ENCODE assay signal across 8 mouse cellular contexts in genomic region chr4:49522576-49522975, GRCm38 (mm10). TPM values are rescaled to one million over a fixed set of nuclear protein-coding genes. Genes with fewer than 3 reads are reported as not detected.
A peak's percentile ranks its signal among the peaks of the same experiment; 100 is the strongest.
DNase-seq lines count a peak whose midpoint lies in the region; ATAC-seq and TF ChIP-seq lines count a peak whose summit lies in the region.

No protein-coding gene starts in this region.

- TF ChIP-seq POLR2A in brain, embryonic 14.5 days (IDR thresholded peaks at IDR 0.05; ENCODE audit: borderline replicate concordance, extremely low read depth, insufficient read depth, insufficient read length, poor library complexity, severe bottlenecking) = no peak

- H3K4me2 ChIP-seq in midbrain, embryonic 13.5 days (replicated peaks) = peak overlapping the region; percentile 68

- no peaks in the 10 kb centered on the region for H3K9me3 ChIP-seq in midbrain, embryonic 13.5 days

- no peak for TF ChIP-seq CTCF in brain, embryonic 14.5 days (IDR thresholded peaks at IDR 0.05; ENCODE audit: borderline replicate concordance, extremely low read depth, insufficient read depth, insufficient read length)

- H3K4me1 ChIP-seq in midbrain, embryonic 13.5 days (replicated peaks) = peaks cover 32% of the 10 kb centered on the region

- no peaks in the 10 kb centered on the region for H3K27me3 ChIP-seq in midbrain, embryonic 13.5 days

- 0 out of 2 replicates have a peak overlapping the region, but pooled peaks have one; percentile 67 for H3K4me3 ChIP-seq in midbrain, embryonic 13.5 days (replicated peaks)

- H3K36me3 ChIP-seq in midbrain, embryonic 13.5 days = peaks cover 32% of the 10 kb centered on the region

- DNase-seq in gastrocnemius, postnatal 10 days = peak; percentile 18
- DNase-seq in gastrocnemius, adult 8-10 months (ENCODE audit: low spot score in 2 of 2) = no peak
- peak; percentile 64 for DNase-seq in brain, embryonic 14.5 days (ENCODE audit: low read depth)
- DNase-seq in frontal cortex, postnatal 10 days (ENCODE audit: low spot score in 2 of 2) = peak; percentile 56 to 68
- DNase-seq in layer of hippocampus, adult 11-12 months (ENCODE audit: low spot score) = peak; percentile 80
- DNase-seq in thymus, postnatal 0 days (ENCODE audit: low spot score) = no peak

- H3K27ac ChIP-seq in midbrain, embryonic 13.5 days = no peak overlapping the region

- no peak for ATAC-seq in midbrain, embryonic 13.5 days
- no peak for ATAC-seq in granulocyte monocyte progenitor cell, adult 5-6 weeks (replicated peaks; ENCODE audit: poor library complexity, severe bottlenecking)

- 83% methylated on average over 9 of the region's 9 CpGs for WGBS in midbrain, embryonic 13.5 days

- H3K9ac ChIP-seq in midbrain, embryonic 13.5 days (replicated peaks) = no peak overlapping the region

RNA-seq across cellular contexts. Expression of gene Zfp189, which starts 1.6 kb away (rescaled TPM):
- total RNA-seq in gastrocnemius, postnatal 10 days (2021) = 1 to 10 TPM; 3.4 to 3.6 TPM
- 1 to 10 TPM; 2.8 to 4.0 (median 3.2) TPM for total RNA-seq in gastrocnemius, adult 8-10 months (2022)
- polyA plus RNA-seq in brain, embryonic 14.5 days (2012; rRNA removed) = 5.8 and 7.2 TPM in 2 replicates
- 15.1 and 15.2 TPM in 2 replicates for polyA plus RNA-seq in midbrain, embryonic 13.5 days (2015; fragmentation: Nextera tagmentation; extraction: Ambion mirVana)
- 5.7 and 5.9 TPM in 2 replicates for polyA plus RNA-seq in thymus, postnatal 0 days (2015; fragmentation: Nextera tagmentation; extraction: Ambion mirVana)
- 1.9 and 2.8 TPM in 2 replicates for total RNA-seq in granulocyte monocyte progenitor cell, adult 5-6 weeks (2014; fragmentation: Nextera tagmentation)
- 6.2 and 6.7 TPM in 2 replicates for total RNA-seq in granulocyte monocyte progenitor cell, adult 5-6 weeks (2017)

RNA-seq across cellular contexts. Expression of gene Mrpl50, which starts 1.7 kb away (rescaled TPM):
- 10 to 100 TPM; 32.1 to 33.7 TPM for total RNA-seq in gastrocnemius, postnatal 10 days (2021)
- total RNA-seq in gastrocnemius, adult 8-10 months (2022) = 10 to 100 TPM; 27.9 to 31.9 (median 31.3) TPM
- 17.6 and 24.3 TPM in 2 replicates for polyA plus RNA-seq in brain, embryonic 14.5 days (2012; rRNA removed)
- 78.1 and 82.5 TPM in 2 replicates for polyA plus RNA-seq in midbrain, embryonic 13.5 days (2015; fragmentation: Nextera tagmentation; extraction: Ambion mirVana)
- polyA plus RNA-seq in thymus, postnatal 0 days (2015; fragmentation: Nextera tagmentation; extraction: Ambion mirVana) = 48.8 and 49.7 TPM in 2 replicates
- 34.6 and 40.5 TPM in 2 replicates for total RNA-seq in granulocyte monocyte progenitor cell, adult 5-6 weeks (2014; fragmentation: Nextera tagmentation)
- 38.7 and 39.9 TPM in 2 replicates for total RNA-seq in granulocyte monocyte progenitor cell, adult 5-6 weeks (2017)

RNA-seq across cellular contexts. Expression of gene Baat, which starts 16.2 kb away (rescaled TPM):
- under 1 TPM in 1 of 2 experiments, not detected in 1; 0.12 TPM for total RNA-seq in gastrocnemius, postnatal 10 days (2021)
- under 1 TPM in 1 of 4 experiments, not detected in 3; 0.24 TPM for total RNA-seq in gastrocnemius, adult 8-10 months (2022)
- polyA plus RNA-seq in brain, embryonic 14.5 days (2012; rRNA removed) = 0.08 and 0.12 TPM in 2 replicates
- polyA plus RNA-seq in midbrain, embryonic 13.5 days (2015; fragmentation: Nextera tagmentation; extraction: Ambion mirVana) = 0.13 TPM in 1 of 2 replicates, not detected in the other
- polyA plus RNA-seq in thymus, postnatal 0 days (2015; fragmentation: Nextera tagmentation; extraction: Ambion mirVana) = 0.10 TPM in 1 of 2 replicates, not detected in the other
- not detected in 2 replicates for total RNA-seq in granulocyte monocyte progenitor cell, adult 5-6 weeks (2014; fragmentation: Nextera tagmentation)
- total RNA-seq in granulocyte monocyte progenitor cell, adult 5-6 weeks (2017) = not detected in 2 replicates

RNA-seq across cellular contexts. Expression of gene Aldob, which starts 26.8 kb away (rescaled TPM):
- 1 to 10 TPM in 1 of 2 experiments, under 1 TPM in 1; 0.35 to 1.8 TPM for total RNA-seq in gastrocnemius, postnatal 10 days (2021)
- 1 to 10 TPM in 1 of 4 experiments, not detected in 3; 1.4 TPM for total RNA-seq in gastrocnemius, adult 8-10 months (2022)
- polyA plus RNA-seq in brain, embryonic 14.5 days (2012; rRNA removed) = 0.81 and 1.1 TPM in 2 replicates
- polyA plus RNA-seq in midbrain, embryonic 13.5 days (2015; fragmentation: Nextera tagmentation; extraction: Ambion mirVana) = 0.20 and 0.54 TPM in 2 replicates
- 0.84 and 1.4 TPM in 2 replicates for polyA plus RNA-seq in thymus, postnatal 0 days (2015; fragmentation: Nextera tagmentation; extraction: Ambion mirVana)
- total RNA-seq in granulocyte monocyte progenitor cell, adult 5-6 weeks (2014; fragmentation: Nextera tagmentation) = not detected in 2 replicates
- total RNA-seq in granulocyte monocyte progenitor cell, adult 5-6 weeks (2017) = not detected in 2 replicates

RNA-seq across cellular contexts. Expression of gene Acnat1, which starts 48.9 kb away (rescaled TPM):
- not detected for total RNA-seq in gastrocnemius, postnatal 10 days (2021)
- not detected for total RNA-seq in gastrocnemius, adult 8-10 months (2022)
- 0.23 TPM in 1 of 2 replicates, not detected in the other for polyA plus RNA-seq in brain, embryonic 14.5 days (2012; rRNA removed)
- polyA plus RNA-seq in midbrain, embryonic 13.5 days (2015; fragmentation: Nextera tagmentation; extraction: Ambion mirVana) = not detected in 2 replicates
- polyA plus RNA-seq in thymus, postnatal 0 days (2015; fragmentation: Nextera tagmentation; extraction: Ambion mirVana) = 0.31 and 0.37 TPM in 2 replicates
- total RNA-seq in granulocyte monocyte progenitor cell, adult 5-6 weeks (2014; fragmentation: Nextera tagmentation) = not detected in 2 replicates
- total RNA-seq in granulocyte monocyte progenitor cell, adult 5-6 weeks (2017) = not detected in 2 replicates

Comparison
In these comparisons a context has a peak if more than half of its experiments do, and no peak if none do; other contexts are left out.
1. DNase-seq: peak in gastrocnemius, postnatal 10 days (single experiment), brain, embryonic 14.5 days (single experiment), frontal cortex, postnatal 10 days (2 of 2) and layer of hippocampus, adult 11-12 months (single experiment); none in gastrocnemius, adult 8-10 months (0 of 2) and thymus, postnatal 0 days (single experiment).